Mouse (Mus musculus) right cerebral cortex, postnatal 4 days (tissue): ENCODE data around the gene BC049730.
A peak's percentile ranks its signal among the peaks of the same experiment; 100 is the strongest.
"Not testable (repeated sequence)": the region's sequence is repeated elsewhere in the genome, so short reads cannot be mapped to it uniquely, and the experiment has no call there.

Source experiments
- DNase-seq: peaks from one replicate; pipeline ENCODE4 v3.0.0-alpha.2; 2022

BC049730 gene

DNA sequence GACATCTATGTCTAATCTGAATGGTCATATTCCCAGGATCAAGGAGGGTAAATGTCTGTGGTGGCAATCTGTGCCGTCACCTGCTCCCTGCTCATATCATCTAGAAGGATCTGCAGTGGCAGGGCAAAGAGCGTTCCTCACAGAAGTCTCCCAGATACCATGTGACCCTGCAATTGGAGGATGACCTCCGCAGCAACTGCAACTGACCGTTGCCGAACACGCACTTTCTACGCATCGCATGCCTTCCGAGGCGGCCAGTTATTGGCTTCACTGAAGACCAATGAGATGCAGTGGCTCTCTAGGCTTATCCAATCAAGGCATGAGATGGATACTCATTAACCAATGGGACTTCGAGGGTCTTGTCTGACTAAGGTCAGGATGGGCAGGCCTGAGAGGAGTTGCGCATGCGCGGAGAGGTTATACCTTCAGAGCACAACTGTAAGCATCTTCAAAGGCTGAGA lies at the start of gene BC049730:
TSS of gene BC049730 (plus strand) at position 411 of the 461 bp plus-strand sequence.
- no peak for DNase-seq

DNA sequence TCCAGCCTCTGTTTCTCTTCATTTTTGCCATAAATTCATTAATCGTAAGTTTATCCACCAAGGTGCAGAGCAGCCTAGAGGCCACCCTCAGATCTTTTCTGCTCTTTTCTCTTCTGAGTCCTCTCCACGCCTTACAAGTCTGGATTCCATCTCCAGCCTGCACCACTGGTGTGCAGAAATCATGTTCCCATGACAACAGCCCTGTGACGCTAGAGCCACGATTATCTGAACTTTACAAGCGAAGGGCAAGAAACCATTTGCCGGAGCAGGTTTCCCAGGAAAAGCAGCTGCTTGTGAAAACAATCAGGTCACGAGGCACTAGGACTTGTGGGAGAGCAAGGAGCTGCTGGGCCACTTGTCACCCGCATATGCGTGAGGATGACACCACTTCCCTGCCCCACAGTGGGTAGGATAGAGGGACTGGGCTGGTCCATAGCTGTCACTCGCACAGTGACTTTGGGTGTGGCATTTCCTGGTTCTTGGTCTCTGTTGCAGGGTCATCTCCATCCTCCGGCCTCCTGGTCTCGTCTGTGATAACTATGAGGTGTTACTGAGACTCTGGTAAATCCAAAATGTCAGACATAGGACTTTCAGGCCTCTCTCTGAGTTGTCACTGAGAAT lies 49.2 kb upstream of the BC049730 start:
- DNase-seq: no peak

DNA sequence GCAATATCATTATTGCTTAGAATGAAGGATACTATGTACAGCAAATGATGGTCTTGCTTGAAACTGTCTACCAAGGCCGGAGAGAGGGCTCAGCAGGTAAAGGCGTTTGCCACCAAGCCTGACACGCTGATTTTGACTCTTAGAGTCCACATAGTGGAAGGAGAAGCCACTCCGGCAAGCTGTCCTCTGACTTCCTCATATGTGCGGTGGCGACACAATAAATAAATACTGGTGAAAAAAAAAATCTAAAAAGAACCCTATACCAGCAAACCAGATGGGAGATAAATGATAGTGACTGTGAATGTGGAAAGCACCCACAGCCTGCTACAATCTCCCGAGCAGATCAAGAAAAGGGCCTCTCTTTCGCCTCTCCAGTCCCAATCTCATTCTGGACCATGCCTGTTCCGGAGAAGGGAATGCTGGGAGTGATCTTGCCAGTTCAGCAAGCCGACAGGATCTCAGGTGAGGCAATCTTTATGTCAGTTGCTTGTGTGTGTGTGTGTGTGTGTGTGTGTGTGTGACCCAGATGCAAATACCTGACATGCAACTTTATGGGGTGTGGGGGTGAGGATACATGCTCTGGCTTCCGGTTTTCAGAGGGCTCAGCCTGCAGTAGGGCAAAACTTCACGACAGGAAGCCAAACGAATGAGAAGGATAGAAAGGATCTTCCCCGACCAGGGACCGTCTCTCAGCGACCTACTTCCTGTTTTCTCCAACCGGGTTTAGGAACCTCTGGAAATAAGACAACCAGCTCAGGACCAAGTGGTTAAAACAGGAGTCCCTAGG lies 47.7 kb upstream of the BC049730 start:
- no peak for DNase-seq

DNA sequence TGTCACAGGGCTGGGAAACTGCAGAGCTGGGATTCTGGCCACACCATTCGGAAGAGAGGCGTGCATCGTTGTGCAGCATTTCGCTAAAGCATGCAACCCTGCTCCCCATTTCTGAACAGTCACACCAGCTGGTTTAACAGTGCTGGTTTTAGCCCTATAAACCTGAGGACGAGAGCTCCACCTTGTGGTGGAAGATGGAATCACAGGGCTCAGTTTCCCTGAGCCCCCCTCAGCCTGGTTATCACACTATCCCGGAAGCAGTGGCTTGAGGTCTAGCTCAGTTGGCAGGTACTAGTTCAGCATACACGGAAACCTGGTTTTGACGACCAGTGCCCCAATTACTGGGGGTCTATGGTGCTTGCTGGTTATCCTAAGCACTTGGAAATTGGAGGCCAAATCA lies 46.5 kb upstream of the BC049730 start:
- DNase-seq: peak; percentile 77

DNA sequence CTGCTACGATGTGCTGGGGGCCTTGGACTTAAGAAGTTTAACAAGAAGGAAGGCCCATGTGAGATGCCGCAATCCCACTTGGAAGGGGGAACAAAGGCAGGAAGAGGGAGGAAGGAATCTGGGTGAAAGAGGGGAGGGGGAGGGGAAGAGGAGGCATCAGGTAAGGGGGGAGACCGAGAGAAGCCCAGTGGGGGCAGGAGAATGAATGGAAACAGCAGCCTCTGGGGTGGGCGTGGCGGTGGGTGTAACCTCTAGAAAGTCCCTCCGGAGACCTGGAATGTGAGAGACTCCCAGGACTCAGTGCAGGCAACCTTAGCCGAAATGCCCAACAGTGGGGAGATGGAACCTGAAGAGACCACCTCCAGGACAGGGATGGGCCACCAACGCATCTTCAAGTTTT lies 44.7 kb upstream of the BC049730 start:
- no peak for DNase-seq

DNA sequence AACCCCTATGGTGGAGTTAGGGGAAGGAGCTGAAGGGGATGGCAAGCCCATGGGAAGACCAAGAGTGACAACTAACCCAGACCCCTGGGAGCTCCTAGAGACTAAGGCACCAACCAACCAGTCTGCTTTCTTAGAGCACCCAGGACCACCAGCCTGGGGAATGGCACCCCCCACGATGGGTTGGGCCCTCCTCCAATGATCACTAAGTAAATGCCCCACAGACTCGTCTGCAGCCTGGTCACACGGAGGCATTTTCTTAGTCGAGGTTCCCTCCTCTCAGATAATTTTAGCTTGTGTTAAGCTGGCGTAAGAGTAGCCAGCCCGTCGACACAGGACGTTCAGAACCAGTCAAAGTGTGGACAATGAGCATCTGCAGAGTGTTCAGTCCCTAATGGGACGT lies 44.1 kb upstream of the BC049730 start:
- no peak for DNase-seq

DNA sequence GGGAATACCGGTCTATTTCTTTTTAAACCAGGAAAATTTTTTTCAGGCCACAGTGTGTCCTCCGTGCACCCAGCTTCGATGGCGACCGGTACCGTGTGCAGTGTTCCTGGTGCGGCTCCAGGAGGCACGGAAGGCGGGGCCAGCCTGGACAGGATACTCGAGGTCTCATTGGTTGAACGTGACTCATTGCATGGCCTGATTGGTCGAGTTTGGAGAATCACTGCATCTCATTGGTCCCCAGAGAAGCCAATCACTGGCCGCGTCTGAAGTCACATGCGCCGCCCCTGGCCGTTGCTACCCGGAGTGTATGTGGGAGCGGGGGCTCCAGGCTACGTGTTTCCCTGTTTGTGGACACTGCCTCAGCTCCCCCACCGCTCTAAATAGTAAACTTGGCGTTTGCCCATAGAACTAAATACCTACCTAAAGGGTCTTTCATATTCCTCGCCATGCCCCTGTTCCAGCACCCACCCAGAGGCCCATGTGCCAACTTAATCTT lies 37.0 kb upstream of the BC049730 start:
- DNase-seq: no peak

DNA sequence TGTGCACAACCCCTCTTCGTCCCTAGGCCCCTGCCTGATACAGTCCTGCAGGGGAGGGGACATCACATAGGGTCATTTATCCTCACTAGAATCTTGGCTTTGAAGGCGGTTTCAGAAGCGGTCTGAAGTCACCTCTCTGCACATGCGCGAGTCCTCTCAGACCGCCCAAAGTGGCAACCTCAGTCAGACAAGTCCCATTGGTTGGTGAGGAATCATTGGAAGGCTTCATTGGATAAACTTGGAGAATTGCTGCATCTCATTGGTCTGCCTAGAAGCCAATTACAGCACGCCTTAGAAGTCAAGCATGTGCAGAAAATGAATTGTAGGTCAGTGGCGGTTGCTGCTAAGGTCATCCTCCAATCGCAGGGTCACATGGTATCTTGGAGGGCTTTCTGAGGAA lies 32.5 kb upstream of the BC049730 start, which contains the start of gene Tex101:
TSS of gene Tex101 (minus strand) at position 101 of the 400 bp plus-strand sequence.
- no peak for DNase-seq

DNA sequence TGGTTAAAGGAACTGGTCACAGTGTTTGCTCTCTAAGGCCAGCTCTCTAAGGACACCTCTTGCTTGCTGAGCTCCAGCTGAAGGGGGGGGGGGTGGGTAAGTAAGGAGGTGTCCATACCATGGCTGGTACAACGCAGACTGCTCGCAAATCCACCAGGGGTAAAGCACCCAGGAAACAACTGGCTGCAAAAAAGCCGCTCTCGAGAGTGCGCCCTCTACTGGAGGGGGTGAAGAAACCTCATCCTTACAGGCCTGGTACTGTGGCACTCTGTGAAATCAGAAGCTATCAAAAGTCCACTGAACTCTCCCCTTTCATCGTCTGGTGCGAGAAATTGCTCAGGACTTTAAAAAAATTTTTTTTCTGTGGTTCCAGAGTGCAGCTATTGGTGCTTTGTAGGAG lies 24.9 kb upstream of the BC049730 start:
- not testable (repeated sequence) for DNase-seq

DNA sequence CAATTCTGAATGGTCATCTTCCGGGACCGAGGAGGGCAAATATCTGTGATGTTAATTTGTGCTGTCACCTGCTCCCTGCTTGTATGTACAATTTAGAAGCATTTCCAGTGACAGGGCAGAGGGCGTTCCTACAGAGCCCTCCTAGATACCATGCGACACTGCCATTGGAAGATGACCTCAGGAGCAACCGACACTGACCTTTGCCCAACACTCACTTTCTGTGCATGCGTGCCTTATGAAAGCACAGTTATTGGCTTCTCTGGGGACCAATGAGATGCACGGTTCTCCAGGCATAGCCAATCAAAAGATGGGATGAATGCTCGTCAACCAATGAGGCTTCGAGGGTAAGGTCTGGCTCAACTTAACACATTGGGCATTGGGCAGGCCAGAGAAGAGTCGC lies 21.5 kb upstream of the BC049730 start:
- DNase-seq: not testable (repeated sequence)

DNA sequence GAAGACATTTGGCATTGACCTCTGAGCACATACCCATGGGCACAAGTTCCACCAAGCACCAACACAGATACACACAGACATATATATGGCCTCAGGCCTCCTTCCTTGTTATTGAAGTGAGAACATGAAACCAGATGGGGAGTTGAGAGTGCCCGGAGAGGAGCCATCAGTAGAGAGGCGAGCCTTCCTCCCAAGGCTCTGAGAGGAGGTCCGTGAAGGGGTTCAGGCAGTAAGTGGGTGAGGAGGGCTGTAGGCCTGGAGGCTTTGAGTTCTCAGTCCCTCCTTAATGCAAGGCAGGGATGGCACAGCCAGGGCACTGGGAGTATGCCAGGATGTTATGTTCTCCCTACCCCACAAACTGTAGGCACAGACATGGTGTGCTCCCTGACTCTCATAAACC lies 16.3 kb upstream of the BC049730 start:
- DNase-seq: not testable (repeated sequence)

DNA sequence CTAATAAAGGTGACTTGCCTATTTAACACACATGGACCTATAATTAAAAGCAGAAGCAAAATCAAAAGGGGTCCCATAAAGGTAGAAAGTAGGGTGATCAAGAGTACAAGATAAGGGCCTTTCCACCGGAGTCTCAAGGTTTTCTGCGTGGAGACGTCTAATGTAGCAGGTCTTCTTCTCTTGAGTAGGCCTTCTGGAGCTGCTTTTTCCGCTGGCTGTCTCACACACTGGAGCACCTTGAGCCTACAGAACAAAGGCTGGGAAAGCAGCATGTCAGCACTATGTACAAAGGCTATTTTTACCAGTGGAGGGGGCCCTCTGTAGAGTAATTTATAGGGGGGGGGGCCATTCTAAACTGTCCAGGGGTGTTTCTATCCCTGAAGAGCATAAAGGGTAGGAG lies 11.2 kb upstream of the BC049730 start:
- DNase-seq: not testable (repeated sequence)

DNA sequence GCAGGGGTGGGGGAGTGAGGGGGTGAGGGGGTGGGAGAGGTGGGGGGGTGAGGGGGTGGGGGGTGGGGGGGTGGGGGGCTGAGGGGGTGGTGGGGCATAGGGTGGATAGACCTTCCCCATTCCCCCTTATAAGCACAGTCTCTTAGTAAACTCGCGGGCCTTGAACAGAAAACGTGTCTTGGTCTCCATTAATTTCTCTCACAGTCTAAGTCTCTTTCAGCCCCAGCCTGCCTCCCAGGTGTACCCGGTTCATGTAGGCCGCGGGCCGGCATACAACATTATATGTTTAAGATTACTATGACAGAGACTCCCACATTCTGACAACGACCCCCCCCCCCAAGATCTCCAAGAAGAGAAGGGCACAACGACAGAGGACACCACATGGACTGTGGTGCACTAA lies 6.2 kb upstream of the BC049730 start:
- not testable (repeated sequence) for DNase-seq

DNA sequence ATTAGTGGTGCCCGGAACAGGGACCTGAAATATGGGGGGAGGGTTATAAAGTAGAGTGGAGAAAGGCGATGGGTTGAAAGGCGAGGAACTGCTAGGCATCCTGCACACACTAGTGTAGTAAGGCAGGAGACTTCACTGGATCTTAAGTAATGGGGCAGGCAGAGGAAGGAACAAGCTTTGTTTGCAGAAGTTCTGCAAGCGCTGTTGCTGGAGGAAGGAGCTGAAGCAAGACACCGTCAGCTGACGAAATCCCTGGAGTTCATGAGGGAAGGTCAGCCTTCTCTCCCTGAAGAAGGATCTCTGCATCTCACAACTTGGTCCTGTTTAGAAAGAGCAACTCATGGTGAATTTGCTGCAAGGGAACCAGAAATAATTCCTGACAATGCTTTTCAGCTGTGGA lies 6.0 kb downstream of the BC049730 start:
- no peak for DNase-seq

DNA sequence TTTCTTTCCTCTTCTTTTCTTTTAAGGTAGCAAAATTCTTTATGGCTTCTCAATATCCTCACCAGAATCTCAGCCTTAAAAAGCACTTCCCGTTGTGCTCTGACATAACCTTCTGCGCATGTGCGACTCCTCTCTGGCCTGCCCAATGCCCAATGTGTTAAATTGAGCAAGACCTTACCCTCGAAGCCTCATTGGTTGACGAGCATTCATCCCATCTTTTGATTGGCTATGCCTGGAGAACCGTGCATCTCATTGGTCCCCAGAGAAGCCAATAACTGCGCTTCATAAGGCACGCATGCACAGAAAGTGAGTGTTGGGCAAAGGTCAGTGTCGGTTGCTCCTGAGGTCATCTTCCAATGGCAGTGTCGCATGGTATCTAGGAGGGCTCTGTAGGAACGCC lies 17.8 kb downstream of the BC049730 start, which contains the start of gene Gm4763:
TSS of gene Gm4763 (minus strand) at position 101 of the 400 bp plus-strand sequence.
- not testable (repeated sequence) for DNase-seq

DNA sequence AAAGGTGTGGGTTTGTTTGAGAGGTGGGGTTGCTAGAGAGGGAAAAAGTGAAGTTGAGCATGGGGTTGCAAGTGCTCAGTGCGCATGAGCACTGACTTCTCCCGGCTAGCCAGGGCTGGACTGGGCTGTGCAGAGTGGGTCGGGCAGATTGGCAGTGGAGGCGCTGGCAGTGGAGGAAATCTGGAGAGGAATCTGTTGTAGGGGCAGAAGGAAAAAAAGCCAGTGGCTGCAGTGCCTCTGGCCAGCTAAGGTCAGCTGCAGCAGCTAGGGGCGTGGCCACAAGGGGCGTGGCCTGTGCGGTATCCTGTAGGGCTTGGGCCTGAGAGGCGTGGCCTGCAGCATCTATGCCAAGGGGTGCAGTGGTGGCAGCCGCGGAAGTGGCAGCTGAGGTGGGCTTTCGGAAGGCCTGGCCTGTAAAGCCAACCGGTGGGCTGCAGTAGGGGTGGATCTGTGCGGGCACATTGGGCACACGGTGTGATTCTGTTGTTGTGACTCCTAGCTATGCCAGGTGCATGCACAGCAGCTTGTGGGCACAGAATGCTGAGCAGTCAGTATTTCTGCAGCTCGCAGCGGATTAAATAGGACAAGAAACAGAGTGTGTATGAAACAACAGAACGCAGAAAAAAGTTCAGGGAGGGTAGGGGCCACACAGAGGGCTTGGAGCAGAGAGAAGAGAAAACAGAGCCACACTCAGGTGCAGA lies 27.1 kb downstream of the BC049730 start:
- DNase-seq: peak; percentile 8

DNA sequence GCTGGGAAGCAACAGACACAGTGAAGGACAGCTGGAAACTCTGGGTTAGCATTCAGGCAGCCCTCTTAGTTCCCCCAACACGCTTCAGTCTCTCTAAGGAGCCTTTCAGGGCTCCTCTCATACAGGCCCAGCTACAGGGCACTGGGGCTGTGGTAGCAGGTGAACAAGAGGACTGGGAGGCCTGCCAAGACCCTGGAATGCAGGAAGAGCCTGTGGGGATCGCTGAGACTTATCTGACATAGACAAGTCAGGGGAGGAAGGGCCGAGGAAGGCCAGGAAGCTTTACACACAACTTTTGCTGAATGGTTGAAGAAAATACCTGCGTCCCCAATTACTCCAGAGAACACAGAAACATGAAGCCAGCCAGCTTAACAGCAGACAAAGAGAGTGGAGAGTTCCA lies 41.7 kb downstream of the BC049730 start:
- DNase-seq: no peak

DNA sequence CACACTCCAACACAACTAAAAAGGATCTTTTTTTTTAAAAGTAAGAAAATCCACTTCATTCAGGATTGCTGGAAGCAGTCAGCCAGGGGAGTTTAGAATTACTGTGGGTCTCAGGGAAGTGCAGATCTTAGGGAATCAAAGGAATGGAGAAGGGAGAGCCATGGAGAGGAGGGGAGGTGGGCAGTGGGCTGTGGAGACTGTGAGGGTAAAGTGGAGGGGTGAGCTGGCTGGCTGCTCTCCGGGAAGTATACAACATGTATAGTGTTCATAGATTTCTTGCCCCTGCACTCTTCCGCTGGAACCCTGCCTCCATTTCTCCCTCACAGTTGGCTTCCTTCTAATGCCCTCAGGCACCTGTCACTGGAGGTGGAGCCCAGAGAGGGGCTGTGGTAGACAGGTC lies 42.6 kb downstream of the BC049730 start:
- DNase-seq: no peak

DNA sequence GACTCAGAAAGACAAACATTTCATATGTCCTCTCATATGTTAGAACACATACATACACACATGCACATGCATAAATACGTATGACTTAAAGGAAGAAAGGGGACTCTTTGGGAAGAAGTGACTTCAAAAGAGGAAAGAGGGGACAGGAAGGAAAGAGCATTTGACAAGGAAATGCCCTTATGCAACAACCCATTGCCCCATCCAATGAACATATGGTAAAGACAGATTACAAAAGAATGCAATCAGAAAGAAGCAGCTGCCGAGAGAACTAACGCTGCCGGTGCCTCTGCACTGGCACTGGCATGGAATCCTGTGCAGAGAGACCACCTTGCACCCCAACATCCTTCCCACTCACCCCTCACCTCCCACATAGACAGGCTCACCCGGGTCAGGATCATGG lies 44.4 kb downstream of the BC049730 start:
- DNase-seq: no peak

DNA sequence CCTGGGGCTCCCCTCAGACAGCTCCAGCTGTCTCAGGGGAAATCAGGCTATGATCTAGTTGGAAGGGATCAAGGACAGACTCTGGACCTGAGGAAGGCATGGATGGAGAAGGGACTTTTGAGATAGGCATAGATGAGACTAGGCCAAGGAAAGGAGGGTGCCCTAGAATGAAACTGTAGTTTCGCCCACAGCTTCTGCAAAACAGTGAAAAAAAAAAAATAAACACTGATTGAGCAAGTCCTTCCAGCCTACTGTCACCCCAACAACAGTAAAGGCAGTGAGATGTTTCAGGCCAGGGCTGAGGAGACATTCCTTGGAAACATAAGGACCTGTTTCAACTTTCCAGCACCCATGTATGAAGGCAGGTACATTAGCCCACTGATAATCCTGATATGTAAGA lies 49.5 kb downstream of the BC049730 start:
- DNase-seq: no peak

DNA sequence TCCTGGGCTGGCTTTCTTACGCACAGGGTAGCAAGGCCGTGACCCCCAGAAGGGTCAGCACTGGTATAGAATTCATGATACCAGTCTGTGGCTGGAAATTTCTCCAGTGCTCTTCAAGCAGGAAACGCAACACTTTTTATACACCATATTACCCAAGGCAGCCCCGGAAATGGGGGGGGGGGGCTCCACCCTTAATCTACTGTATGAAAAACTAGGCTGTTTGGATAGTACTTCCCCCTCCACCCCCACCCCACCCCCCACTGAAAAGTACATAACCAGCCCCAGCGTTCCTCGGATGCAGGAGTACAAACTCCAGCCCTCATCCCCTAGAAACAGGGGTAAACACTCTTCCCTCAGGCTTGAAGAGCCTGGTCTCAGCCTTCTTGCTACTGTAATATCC lies 51.2 kb downstream of the BC049730 start, which contains the start of gene Cd177:
TSS of gene Cd177 (minus strand) at position 101 of the 400 bp plus-strand sequence.
- DNase-seq: no peak

DNA sequence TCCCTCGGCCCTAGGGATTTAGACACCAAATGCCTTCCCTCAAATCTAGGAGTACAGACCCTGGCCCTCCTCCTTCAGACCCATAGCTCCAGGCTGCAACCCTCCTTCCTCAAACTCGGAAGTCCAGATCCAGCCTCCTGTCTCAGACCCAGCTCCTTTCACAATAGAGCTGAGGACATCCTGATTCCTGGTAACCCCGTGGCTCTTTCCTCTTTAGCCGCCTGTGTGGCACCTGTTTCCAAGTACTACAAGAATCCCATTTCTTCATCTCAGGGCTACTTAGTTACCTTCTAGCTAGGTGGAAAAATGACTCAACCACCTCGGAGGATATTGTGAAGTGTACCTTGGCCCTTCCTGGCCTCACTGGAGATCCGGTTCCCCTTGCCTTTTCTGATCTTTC lies 52.1 kb downstream of the BC049730 start:
- DNase-seq: no peak

DNA sequence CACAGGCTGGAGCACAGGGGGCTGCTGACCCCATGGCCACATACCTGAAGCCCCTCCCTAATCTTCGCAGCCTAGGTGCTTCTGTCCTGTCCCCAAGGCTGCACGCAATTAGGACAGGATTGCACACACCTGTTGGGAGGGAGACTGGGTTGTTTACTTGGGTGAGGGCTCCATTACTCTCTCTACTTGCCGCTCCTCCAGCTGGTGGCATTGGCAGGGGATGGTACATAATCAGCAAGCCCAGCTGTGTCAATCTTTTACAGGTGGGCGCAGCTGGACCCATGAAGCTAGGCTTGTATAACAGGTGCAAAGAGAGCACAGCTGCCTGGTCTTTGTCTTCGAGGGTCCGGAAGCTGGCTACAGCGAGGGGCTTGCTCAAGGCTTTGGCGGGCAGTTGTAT lies 53.5 kb downstream of the BC049730 start:
- DNase-seq: no peak
